Mouse (Mus musculus) layer of hippocampus, adult 6 months (tissue): ENCODE results near the gene Magea10. TPM values are rescaled to one million over a fixed set of nuclear protein-coding genes. Genes with fewer than 3 reads are reported as not detected.

Source experiments
- long read RNA-seq, 2 experiments: library from polyadenylated mRNA; unstranded; transcript quantifications; one replicate each; pipeline ENCODE4 v2.0.0; 2019 to 2020
- polyA plus RNA-seq: library from polyadenylated mRNA; unstranded; fragments of <200 nt; fragmentation: Nextera tagmentation; gene quantifications from 2 replicates; pipeline ENCODE4 v1.2.3, GENCODE M21; 2021

Magea10 gene
- not detected in 2 replicates for polyA plus RNA-seq
- long read RNA-seq, experiment 1, result 0 reads
- long read RNA-seq, experiment 2, result 0 reads

GRCm38 (mm10) chrX:72386758-72387157 is at the start of gene Magea10:
TSS of gene Magea10 (minus strand) at chrX:72386858.

Other genes with a start within 250 kb of the Magea10 start
- not detected in 2 replicates for gene Magea4, start 164.8 kb downstream of the Magea10 start, polyA plus RNA-seq
- 0.09 and 0.14 TPM in 2 replicates for gene Gabre, start 112.1 kb downstream of the Magea10 start, polyA plus RNA-seq